9 mouse cellular contexts compared by ENCODE assay signal in the genomic region with DNA sequence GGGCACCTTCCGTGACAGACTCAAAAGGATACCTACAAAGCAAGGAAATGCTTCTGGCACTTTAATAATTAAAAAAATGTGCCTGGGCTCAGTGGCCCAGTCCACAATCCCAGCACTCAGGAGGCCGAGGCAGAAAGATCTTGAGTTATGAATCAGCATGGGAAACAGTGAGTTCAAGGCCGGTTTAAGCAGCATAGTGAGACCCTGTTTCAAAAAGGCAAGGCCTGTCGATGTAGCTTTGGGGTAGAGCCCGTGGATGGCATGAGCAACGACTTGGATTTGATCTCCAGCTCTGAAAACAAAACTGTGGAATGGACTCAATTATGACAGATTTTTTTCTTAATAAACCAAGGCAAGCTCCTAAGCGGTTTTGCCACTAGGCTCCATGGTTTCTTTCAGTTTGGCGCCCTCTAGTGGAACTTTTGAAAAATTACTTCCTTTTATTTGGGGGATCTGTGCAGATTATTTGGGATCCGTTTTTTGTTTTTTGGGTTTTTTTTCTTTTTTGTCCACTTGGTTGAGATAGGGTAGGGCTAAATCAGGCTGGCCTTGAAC. TPM values are rescaled to one million over a fixed set of nuclear protein-coding genes. Genes with fewer than 3 reads are reported as not detected.
DNase-seq lines count a peak whose midpoint lies in the region; ATAC-seq and TF ChIP-seq lines count a peak whose summit lies in the region.
"Had no signal": no experiment of that assay in that cellular context is flagged by ENCODE, and none has a peak within 500 bp of the region (broad histone marks: within the 10 kb centered on the region; RNA-seq: fewer than 3 reads in every experiment).

No protein-coding gene starts in this region.

- peak; percentile 84 for TF ChIP-seq CTCF in kidney, postnatal 0 days (IDR thresholded peaks at IDR 0.05; ENCODE audit: low read depth)

- ATAC-seq in kidney, postnatal 0 days (replicated peaks; ENCODE audit: low FRiP score, low read depth): no peak

- no peak overlapping the region for H3K9ac ChIP-seq in kidney, postnatal 0 days (ENCODE audit: low read depth, low read length)
- H3K9ac ChIP-seq: midbrain, embryonic 12.5 days had no signal

- H3K36me3 ChIP-seq in kidney, postnatal 0 days (ENCODE audit: insufficient read depth, low read length): no peaks in the 10 kb centered on the region
- H3K36me3 ChIP-seq: midbrain, embryonic 12.5 days had no signal

- H3K27me3 ChIP-seq in kidney, postnatal 0 days (ENCODE audit: insufficient read depth, low read length): no peaks in the 10 kb centered on the region

- WGBS in kidney, postnatal 0 days: 28% methylated on average over 9 of the region's 9 CpGs

- no peaks in the 10 kb centered on the region for H3K4me1 ChIP-seq in kidney, postnatal 0 days (replicated peaks; ENCODE audit: insufficient read depth, low read length)

- H3K27ac ChIP-seq in kidney, postnatal 0 days: no peak overlapping the region
- H3K27ac ChIP-seq: midbrain, embryonic 12.5 days had no signal

- H3K4me2 ChIP-seq in kidney, postnatal 0 days (ENCODE audit: low read length): no peak overlapping the region
- H3K4me2 ChIP-seq: midbrain, embryonic 12.5 days had no signal

- no peak overlapping the region for H3K4me3 ChIP-seq in kidney, postnatal 0 days (replicated peaks; ENCODE audit: low read depth, low read length)
- H3K4me3 ChIP-seq: midbrain, embryonic 12.5 days had no signal

- DNase-seq in kidney, postnatal 0 days (ENCODE audit: low spot score): peak; percentile 89
- no peak for DNase-seq in kidney, adult 8-10 months
- peak; percentile 43 to 53 for DNase-seq in B cell, adult 2 months
- peak; percentile 76 for DNase-seq in MN1 (ENCODE audit: low spot score)
- peak; percentile 57 for DNase-seq in embryo, embryonic 11.5 days (ENCODE audit: low read depth, low spot score)
- DNase-seq in lung, postnatal 25 days (ENCODE audit: low spot score): peak; percentile 43
- no peak for DNase-seq in ovary, postnatal 14 days (ENCODE audit: low spot score)
- no peak for DNase-seq in gastrocnemius, postnatal 10 days

- H3K9me3 ChIP-seq in kidney, postnatal 0 days (replicated peaks; ENCODE audit: low read length): no peaks in the 10 kb centered on the region
- H3K9me3 ChIP-seq: midbrain, embryonic 12.5 days had no signal

RNA-seq across cellular contexts. Expression of a gene that starts 7.4 kb away (rescaled TPM):
- 1.7 and 2.0 TPM in 2 replicates for polyA plus RNA-seq in kidney, postnatal 0 days (2015; fragmentation: Nextera tagmentation; extraction: Ambion mirVana)
- total RNA-seq in gastrocnemius, postnatal 10 days (2021): 1 to 10 TPM; 1.7 to 2.6 TPM

RNA-seq across cellular contexts. Expression of a gene that starts 43.7 kb away (rescaled TPM):
- 13.4 and 14.0 TPM in 2 replicates for polyA plus RNA-seq in kidney, postnatal 0 days (2015; fragmentation: Nextera tagmentation; extraction: Ambion mirVana)
- 10 to 100 TPM; 15.2 to 15.4 TPM for total RNA-seq in gastrocnemius, postnatal 10 days (2021)

Comparison
In these comparisons a context has a peak if more than half of its experiments do, and no peak if none do; other contexts are left out.
1. DNase-seq: peak in kidney, postnatal 0 days (single experiment), B cell, adult 2 months (2 of 2), MN1 (single experiment), embryo, embryonic 11.5 days (single experiment) and lung, postnatal 25 days (single experiment); none in kidney, adult 8-10 months (0 of 2), ovary, postnatal 14 days (single experiment) and gastrocnemius, postnatal 10 days (single experiment).